Mouse (Mus musculus) spleen, adult 2 months (tissue): Measurements from ENCODE around the gene Adamts16. TPM values are rescaled to one million over a fixed set of nuclear protein-coding genes. Genes with fewer than 3 reads are reported as not detected.

Source experiments
- DNase-seq, 2 experiments: peaks; one replicate each; pipeline versions ENCODE4 v3.0.0 to v3.0.0-alpha.2; 2012 to 2021; ENCODE audit warnings: low spot score in 2 of 2, low read depth in 1 of 2
- H3K27ac ChIP-seq: fragments of 200-500 bp; 2 replicates; pipeline ENCODE4 v1.5.1; 2012; ENCODE audit warnings: low read length, inconsistent platforms; ENCODE audit not compliant: insufficient read depth
- H3K27me3 ChIP-seq: fragments of 200-500 bp; 2 replicates; pipeline ENCODE4 v1.6.1; 2012; ENCODE audit warnings: mild to moderate bottlenecking, moderate library complexity, low read length, inconsistent platforms; ENCODE audit not compliant: control insufficient read depth, insufficient read depth
- H3K36me3 ChIP-seq: fragments of 200-500 bp; 2 replicates; pipeline ENCODE4 v1.6.1; 2012; ENCODE audit warnings: mild to moderate bottlenecking, low read length, inconsistent platforms; ENCODE audit not compliant: control insufficient read depth, insufficient read depth
- H3K4me1 ChIP-seq: fragments of 200-500 bp; 2 replicates; pipeline ENCODE4 v1.6.1; 2011; ENCODE audit warnings: inconsistent platforms; ENCODE audit not compliant: control insufficient read depth, insufficient read depth, insufficient read length
- H3K4me3 ChIP-seq: fragments of 200-500 bp; 2 replicates; pipeline ENCODE4 v1.5.1; 2011; ENCODE audit warnings: mild to moderate bottlenecking, inconsistent platforms; ENCODE audit not compliant: insufficient read depth, insufficient read length; ENCODE audit errors: extremely low read depth
- CTCF ChIP-seq: fragments of 200-500 bp; IDR thresholded peaks from 2 replicates; pipeline ENCODE4 v1.5.1; 2011; ENCODE audit warnings: mild to moderate bottlenecking, inconsistent platforms; ENCODE audit not compliant: insufficient read depth, insufficient read length, insufficient replicate concordance; ENCODE audit errors: extremely low read depth
- POLR2A ChIP-seq: fragments of 200-500 bp; IDR thresholded peaks from 2 replicates; pipeline ENCODE4 v1.6.1; 2011; ENCODE audit warnings: low read depth, low read length, inconsistent platforms
- WGBS: fragments of 180-500 bp; shearing (Covaris S2); methylation state at CpG from one replicate; pipeline ENCODE4 v1.1.7; 2018; 5-methylcytosine and 5-hydroxymethylcytosine counted together
- polyA plus RNA-seq: library from polyadenylated mRNA; depleted of rRNA; stranded (reverse); fragments of >200 nt; gene quantifications from 2 replicates; pipeline ENCODE4 v1.2.3, GENCODE M21; 2012

Adamts16 gene
- polyA plus RNA-seq, 1 experiment = 0.13 TPM

- TF ChIP-seq POLR2A = no peak
- TF ChIP-seq CTCF = no peak
- no peaks in the 10 kb centered on the region for H3K36me3 ChIP-seq
- DNase-seq = no peak
- H3K27ac ChIP-seq = no peak overlapping the region
- 71% methylated on average over 5 of the region's 5 CpGs for WGBS
- no peak overlapping the region for H3K4me3 ChIP-seq
- H3K4me1 ChIP-seq = no peaks in the 10 kb centered on the region
- H3K27me3 ChIP-seq = no peaks in the 10 kb centered on the region
Measured at GRCm38 (mm10) chr13:70716022-70716421, 125.6 kb downstream of the Adamts16 start.

- 89% methylated on average over 7 of the region's 7 CpGs for WGBS
- no peak for DNase-seq
- Histone ChIP-seq H3K4me1 (no peaks in the 10 kb centered on the region), H3K4me3 (no peak overlapping the region), H3K27me3 (no peaks in the 10 kb centered on the region), H3K27ac (no peak overlapping the region), H3K36me3 (no peaks in the 10 kb centered on the region)
- TF ChIP-seq CTCF = no peak
- TF ChIP-seq POLR2A = no peak
Measured at GRCm38 (mm10) chr13:70714081-70714775, 127.4 kb downstream of the Adamts16 start.

- TF ChIP-seq CTCF (no peak), POLR2A (no peak)
Measured at GRCm38 (mm10) chr13:70713331-70713730, 128.3 kb downstream of the Adamts16 start.

GRCm38 (mm10) chr13:70707158-70707854 is 134.3 kb downstream of the Adamts16 start:
- no peaks in the 10 kb centered on the region for H3K36me3 ChIP-seq
- no peaks in the 10 kb centered on the region for H3K27me3 ChIP-seq
- no peak overlapping the region for H3K4me3 ChIP-seq
- TF ChIP-seq CTCF (no peak), POLR2A (no peak)
- H3K4me1 ChIP-seq = no peaks in the 10 kb centered on the region
- no peak overlapping the region for H3K27ac ChIP-seq
- WGBS = 86% methylated on average over 5 of the region's 5 CpGs
- DNase-seq = no peak

More at GRCm38 (mm10) chr13:70713331-70713730, 128.3 kb downstream of the Adamts16 start:
- Histone ChIP-seq H3K27ac (no peak overlapping the region), H3K27me3 (no peaks in the 10 kb centered on the region), H3K4me1 (no peaks in the 10 kb centered on the region), H3K36me3 (no peaks in the 10 kb centered on the region), H3K4me3 (no peak overlapping the region)
- no peak for DNase-seq
- WGBS = 74% methylated on average over 5 of the region's 5 CpGs

- TF ChIP-seq CTCF = no peak
- no peak for TF ChIP-seq POLR2A
- Histone ChIP-seq H3K27me3 (no peaks in the 10 kb centered on the region), H3K36me3 (no peaks in the 10 kb centered on the region), H3K4me1 (no peaks in the 10 kb centered on the region), H3K4me3 (no peak overlapping the region), H3K27ac (no peak overlapping the region)
- WGBS = 24% methylated on average over 4 of the region's 4 CpGs
- DNase-seq = no peak
Measured at GRCm38 (mm10) chr13:70702904-70703303, 138.7 kb downstream of the Adamts16 start.

- H3K4me1 ChIP-seq = no peaks in the 10 kb centered on the region
- 81% methylated on average over 4 of the region's 4 CpGs for WGBS
- H3K27ac ChIP-seq = no peak overlapping the region
- no peak for DNase-seq
- no peaks in the 10 kb centered on the region for H3K36me3 ChIP-seq
- no peaks in the 10 kb centered on the region for H3K27me3 ChIP-seq
- TF ChIP-seq POLR2A (no peak), CTCF (no peak)
- no peak overlapping the region for H3K4me3 ChIP-seq
Measured at GRCm38 (mm10) chr13:70698812-70699387, 142.7 kb downstream of the Adamts16 start.
